Mouse (Mus musculus) cerebellum, postnatal 25 days (tissue): ENCODE data around the gene Kcnc1.

Experiments used
- DNase-seq, 2 experiments: peaks; one replicate each; pipeline ENCODE4 v3.0.0; 2021; ENCODE audit warnings: mixed read lengths in 2 of 2

Gene Kcnc1

DNA sequence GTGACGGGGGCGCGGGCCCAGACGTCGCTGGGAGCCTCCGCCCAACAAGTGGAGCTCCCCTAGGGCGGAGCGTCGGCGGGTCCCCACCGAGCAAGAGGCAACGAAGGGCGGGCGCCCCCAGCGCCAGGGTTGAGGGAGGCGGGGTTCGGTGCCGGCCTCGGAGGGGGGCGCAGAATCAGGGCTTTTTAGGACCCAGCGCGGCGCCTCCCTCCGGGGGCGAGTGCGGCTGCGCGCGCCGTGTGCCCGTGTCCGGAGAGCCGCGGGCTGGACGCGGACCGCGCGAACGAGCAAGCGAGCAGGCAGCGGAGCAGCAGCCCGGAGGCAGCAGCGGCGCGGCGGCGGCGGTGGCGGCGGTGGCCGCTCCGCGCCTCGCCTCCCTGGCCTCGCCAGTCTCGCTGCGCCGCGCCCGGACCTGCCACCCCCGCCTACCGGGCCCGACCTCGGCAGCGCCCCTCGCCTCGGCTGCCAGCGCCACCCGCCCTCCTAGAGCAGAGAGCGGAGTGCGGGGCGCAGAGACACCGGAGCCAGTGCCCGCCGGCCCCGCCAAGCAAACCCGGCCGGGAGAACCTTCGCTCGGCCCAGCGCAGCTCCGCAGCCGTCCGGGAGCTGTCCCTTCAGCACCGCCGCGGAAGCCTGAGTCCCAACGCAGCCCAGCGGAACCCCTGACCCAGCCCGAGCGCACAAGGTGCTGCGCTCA, at the start of gene Kcnc1:
Gene Kcnc1 (plus strand): TSS at position 267 of the 697 bp plus-strand sequence.
- DNase-seq, result peak; percentile 93 to 94

GRCm38 (mm10) chr7:46347692-46348091, 48.6 kb upstream of the Kcnc1 start:
- DNase-seq, result no peak

GRCm38 (mm10) chr7:46348813-46349212, 47.5 kb upstream of the Kcnc1 start:
- no peak for DNase-seq

DNA sequence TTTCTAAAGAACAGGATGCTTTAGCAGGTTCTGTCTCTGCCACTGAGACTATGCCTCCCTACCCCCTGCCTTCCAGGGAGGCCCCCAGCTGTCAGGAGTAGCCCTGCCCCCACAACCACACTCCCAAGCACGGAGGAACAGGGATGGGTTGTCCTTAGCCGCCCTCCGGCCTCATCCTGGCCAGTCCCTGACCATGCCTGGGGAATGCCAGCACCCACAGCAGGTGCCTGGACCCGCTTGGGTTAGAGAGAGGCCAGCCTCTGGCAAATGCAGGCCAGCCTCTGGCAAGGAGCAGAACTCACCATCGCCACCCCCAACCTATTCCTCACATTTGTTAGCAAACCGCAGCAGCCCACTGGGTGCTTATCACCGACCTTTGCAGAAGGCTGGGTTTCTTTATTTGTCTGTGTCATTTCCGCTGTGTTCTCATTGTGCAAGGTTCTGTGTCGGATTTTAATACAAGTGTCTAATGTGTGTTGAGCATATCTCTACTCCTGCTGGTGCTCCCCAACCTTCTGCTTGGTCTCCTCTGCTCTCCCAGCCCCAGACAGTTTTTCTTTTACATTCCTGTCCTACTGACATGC, 46.1 kb upstream of the Kcnc1 start:
- peak; percentile 32 to 33 for DNase-seq

DNA sequence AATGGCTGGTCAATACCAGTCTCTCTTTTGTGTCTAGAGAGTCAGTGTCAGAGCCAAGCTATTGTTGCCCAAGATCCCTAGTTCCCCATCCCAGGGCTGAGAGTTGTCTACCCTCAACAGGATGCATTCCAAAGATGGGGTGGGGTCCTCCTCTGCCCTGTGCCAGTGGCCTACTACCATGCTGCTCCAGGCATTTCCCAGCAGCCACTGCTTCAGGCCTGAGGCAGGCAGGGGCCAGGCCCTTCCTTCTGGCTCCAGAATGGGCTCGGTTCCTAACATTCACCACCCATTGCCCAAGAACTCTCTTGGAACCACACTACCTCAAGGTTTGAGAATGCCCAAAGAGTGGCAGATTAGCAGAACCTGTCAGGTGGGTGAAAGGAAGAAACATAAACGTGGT, 43.5 kb upstream of the Kcnc1 start:
- no peak for DNase-seq

DNA sequence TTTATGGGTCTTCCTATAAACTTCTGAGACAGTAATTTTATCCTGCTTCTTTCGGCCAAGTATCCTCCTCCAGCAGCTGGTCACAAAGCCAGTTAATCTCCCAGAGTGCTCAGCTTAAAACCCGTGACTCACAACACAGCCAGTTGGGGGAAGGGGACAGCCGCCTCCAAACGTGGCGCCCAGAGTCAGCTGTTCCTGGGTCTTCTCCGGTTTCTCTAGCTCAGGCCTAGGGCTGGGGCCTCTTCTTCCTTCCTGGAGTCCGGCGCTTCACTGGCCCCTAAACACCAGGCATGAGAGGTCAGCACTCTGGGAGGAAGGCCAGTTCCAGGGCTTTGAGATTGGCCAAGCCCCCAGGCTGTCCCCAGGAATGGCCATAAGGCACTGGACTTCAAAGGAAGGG, 43.1 kb upstream of the Kcnc1 start:
- DNase-seq, result no peak

- no peak for DNase-seq
Measured at GRCm38 (mm10) chr7:46353875-46354274, 42.4 kb upstream of the Kcnc1 start.

- no peak for DNase-seq
Measured at GRCm38 (mm10) chr7:46361776-46362175, 34.5 kb upstream of the Kcnc1 start.

- no peak for DNase-seq
Measured at GRCm38 (mm10) chr7:46364154-46364553, 32.1 kb upstream of the Kcnc1 start.

- DNase-seq, result no peak
Measured at GRCm38 (mm10) chr7:46365810-46366209, 30.5 kb upstream of the Kcnc1 start.

GRCm38 (mm10) chr7:46371104-46371503, 25.2 kb upstream of the Kcnc1 start:
- no peak for DNase-seq

DNA sequence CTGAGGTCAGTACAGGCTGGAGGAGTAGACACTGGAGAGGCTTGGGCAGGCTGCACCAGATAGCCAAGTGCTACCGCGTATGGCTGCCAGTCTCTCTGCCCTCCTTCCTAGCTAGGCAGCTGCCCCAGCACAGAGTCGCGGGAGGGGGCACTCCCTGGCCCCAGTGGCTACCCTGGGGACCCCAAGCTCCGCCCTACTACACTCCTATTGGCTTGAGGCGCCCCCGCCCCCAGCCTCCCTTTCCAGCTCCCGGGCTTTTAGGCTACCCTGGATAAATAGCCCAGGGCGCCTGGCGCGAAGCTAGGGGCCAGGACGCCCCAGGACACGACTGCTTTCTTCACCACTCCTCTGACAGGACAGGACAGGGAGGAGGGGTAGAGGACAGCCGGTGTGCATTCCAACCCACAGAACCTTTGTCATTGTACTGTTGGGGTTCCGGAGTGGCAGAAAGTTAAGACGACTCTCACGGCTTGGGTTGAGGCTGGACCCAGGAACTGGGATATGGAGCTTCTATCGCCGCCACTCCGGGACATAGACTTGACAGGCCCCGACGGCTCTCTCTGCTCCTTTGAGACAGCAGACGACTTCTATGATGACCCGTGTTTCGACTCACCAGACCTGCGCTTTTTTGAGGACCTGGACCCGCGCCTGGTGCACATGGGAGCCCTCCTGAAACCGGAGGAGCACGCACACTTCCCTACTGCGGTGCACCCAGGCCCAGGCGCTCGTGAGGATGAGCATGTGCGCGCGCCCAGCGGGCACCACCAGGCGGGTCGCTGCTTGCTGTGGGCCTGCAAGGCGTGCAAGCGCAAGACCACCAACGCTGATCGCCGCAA, 19.9 kb upstream of the Kcnc1 start, which contains the start of gene Myod1:
Gene Myod1 (plus strand): TSS at position 303 of the 836 bp plus-strand sequence.
- DNase-seq, result no peak

- no peak for DNase-seq
Measured at GRCm38 (mm10) chr7:46377008-46377346, 19.3 kb upstream of the Kcnc1 start.

GRCm38 (mm10) chr7:46378123-46378522, 18.2 kb upstream of the Kcnc1 start:
- peak; percentile 61 to 75 for DNase-seq

DNA sequence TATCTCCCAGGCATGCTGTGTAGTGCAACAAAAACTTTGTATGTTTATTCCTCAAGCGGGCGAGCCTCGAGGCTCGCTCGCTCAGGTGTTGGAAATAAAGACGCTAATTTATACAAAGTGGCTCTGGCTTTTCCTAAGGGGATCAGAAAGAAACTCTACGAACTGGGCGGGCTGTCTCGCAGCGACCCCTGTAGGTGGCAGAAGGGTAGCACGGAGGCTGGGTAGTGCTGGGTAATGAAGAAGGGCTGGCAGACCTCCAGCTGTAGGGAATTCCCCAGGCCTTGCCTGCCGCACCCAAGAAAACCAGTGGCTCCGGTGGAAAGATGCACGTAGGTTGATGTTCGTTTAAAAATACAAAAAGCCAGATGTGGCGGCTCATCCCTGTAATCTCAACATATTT, 17.3 kb upstream of the Kcnc1 start:
- peak; percentile 68 to 81 for DNase-seq

GRCm38 (mm10) chr7:46380625-46381024, 15.7 kb upstream of the Kcnc1 start:
- peak; percentile 54 to 71 for DNase-seq

- DNase-seq, result peak in 1 of 2 experiments; percentile 2
Measured at GRCm38 (mm10) chr7:46387430-46387829, 8.9 kb upstream of the Kcnc1 start.

DNA sequence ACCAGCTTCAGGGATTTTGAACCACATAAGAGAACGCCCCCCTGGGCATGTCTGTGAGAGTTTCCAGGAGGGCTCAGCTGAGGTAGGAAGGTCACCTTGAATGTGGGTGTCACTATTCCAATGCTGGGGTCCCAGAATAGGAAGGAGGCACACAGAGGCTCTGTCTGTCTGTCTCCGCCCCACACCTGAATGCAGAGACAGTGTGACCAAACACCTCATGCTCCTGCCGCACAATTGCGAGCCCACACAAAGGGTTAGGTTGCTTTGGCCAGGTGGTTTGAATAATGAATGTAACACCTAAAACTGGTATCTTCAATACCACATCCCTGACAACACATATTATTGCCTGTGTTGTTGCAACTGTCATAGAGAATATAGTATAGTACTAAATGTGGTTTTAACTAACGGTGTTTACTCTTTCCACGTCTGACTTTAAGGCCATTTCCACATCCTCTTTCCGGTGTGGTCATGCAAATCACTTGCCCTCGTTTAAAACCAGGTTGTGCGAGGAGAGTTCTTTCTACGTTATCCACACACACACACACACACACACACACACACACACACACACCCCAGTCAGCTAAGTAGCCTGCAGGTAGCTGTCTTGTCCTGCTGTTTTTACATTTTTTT, 6.7 kb upstream of the Kcnc1 start:
- peak in 1 of 2 experiments; percentile 5 for DNase-seq

DNA sequence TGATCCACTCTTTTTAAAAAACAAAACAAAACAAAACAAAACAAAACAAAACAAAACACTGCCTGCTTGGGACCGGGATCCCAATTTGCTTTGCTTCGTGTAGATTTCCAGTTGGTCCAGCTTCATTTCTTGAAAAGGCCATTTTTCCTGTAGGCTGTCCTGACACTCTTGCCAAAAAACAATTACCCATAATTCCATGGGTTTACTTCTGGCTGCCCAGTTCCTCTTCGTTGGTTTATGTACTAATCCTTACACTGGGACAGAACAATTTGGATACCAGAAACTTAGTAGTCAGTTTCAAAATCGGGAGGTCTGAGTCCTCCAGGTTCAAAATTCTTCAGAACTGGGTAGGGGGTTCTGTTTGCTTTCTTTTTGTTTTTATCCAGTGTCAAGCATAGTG, 6.1 kb upstream of the Kcnc1 start:
- DNase-seq, result no peak

- DNase-seq, result peak in 1 of 2 experiments; percentile 6
Measured at GRCm38 (mm10) chr7:46391701-46392100, 4.6 kb upstream of the Kcnc1 start.

- peak; percentile 98 to 100 for DNase-seq
Measured at GRCm38 (mm10) chr7:46393116-46393515, 3.2 kb upstream of the Kcnc1 start.

- DNase-seq, result peak; percentile 41 to 54
Measured at GRCm38 (mm10) chr7:46393718-46394511, 2.4 kb upstream of the Kcnc1 start.
